Mouse (Mus musculus) limb, embryonic 10.5 days (tissue): Measurements from ENCODE around the gene Phf23. TPM values are rescaled to one million over a fixed set of nuclear protein-coding genes. Genes with fewer than 3 reads are reported as not detected.
A peak's percentile ranks its signal among the peaks of the same experiment; 100 is the strongest.

Experiments
- DNase-seq: peaks from one replicate; pipeline ENCODE4 v3.0.0-alpha.2; 2017; ENCODE audit warnings: low spot score
- H3K27ac ChIP-seq: fragments of 300-500 bp; sonication (generic); 2 replicates; pipeline ENCODE4 v1.5.1; 2016; ENCODE audit warnings: mild to moderate bottlenecking
- H3K27me3 ChIP-seq: fragments of 300-500 bp; sonication (generic); 2 replicates; pipeline ENCODE4 v1.6.1; 2016; ENCODE audit warnings: low read depth, mild to moderate bottlenecking; ENCODE audit not compliant: poor library complexity, severe bottlenecking
- H3K36me3 ChIP-seq: fragments of 300-500 bp; sonication (generic); 2 replicates; pipeline ENCODE4 v1.6.1; 2016; ENCODE audit warnings: mild to moderate bottlenecking, moderate library complexity
- H3K4me1 ChIP-seq: fragments of 300-500 bp; sonication (generic); 2 replicates; pipeline ENCODE4 v1.6.1; 2016
- H3K4me3 ChIP-seq: fragments of 300-500 bp; sonication (generic); 2 replicates; pipeline ENCODE4 v1.5.1; 2016; ENCODE audit warnings: mild to moderate bottlenecking, moderate library complexity
- H3K9me3 ChIP-seq: fragments of 300-500 bp; sonication (generic); replicated peaks from 2 replicates; pipeline ENCODE4 v1.6.1; 2016; ENCODE audit warnings: mild to moderate bottlenecking
- WGBS: fragments of 180-500 bp; shearing (Covaris S2); methylation state at CpG from one replicate; pipeline ENCODE4 v1.1.7; 2016; 5-methylcytosine and 5-hydroxymethylcytosine counted together
- microRNA counts: library from miRNA; unstranded; fragments of <30 nt; microRNA quantifications from one replicate; lab custom pipeline; 2017
- microRNA-seq: library from miRNA; unstranded; fragments of <30 nt; microRNA quantifications from one replicate; pipeline ENCODE4, GENCODE M21; 2017
- polyA plus RNA-seq: library from polyadenylated mRNA; unstranded; fragments of >200 nt; fragmentation: Nextera tagmentation; extraction: Ambion mirVana; gene quantifications from 2 replicates; pipeline ENCODE4 v1.2.1, GENCODE M21; 2016

Gene Phf23
- polyA plus RNA-seq, 1 experiment from 2014 or later = 101 TPM

- Histone ChIP-seq H3K36me3 (peaks cover 93% of the 10 kb centered on the region), H3K27ac (no peak overlapping the region), H3K9me3 (no peaks in the 10 kb centered on the region), H3K27me3 (no peaks in the 10 kb centered on the region), H3K4me3 (no peak overlapping the region), H3K4me1 (0 out of 2 replicates have a peak, but pooled peaks cover 3% of the 10 kb centered on the region)
- WGBS = 94% methylated on average over 10 of the region's 10 CpGs
- no peak for DNase-seq
Observed at GRCm38 (mm10) chr11:70039631-70040030, 44.1 kb downstream of the Phf23 start.

- 0 out of 2 replicates have a peak, but pooled peaks cover 6% of the 10 kb centered on the region for H3K4me1 ChIP-seq
- WGBS = 95% methylated on average over 7 of the region's 7 CpGs
- H3K9me3 ChIP-seq = no peaks in the 10 kb centered on the region
- DNase-seq = no peak
- no peak overlapping the region for H3K4me3 ChIP-seq
- no peak overlapping the region for H3K27ac ChIP-seq
- no peaks in the 10 kb centered on the region for H3K27me3 ChIP-seq
- peaks cover 92% of the 10 kb centered on the region for H3K36me3 ChIP-seq
Observed at GRCm38 (mm10) chr11:70040184-70040583, 44.6 kb downstream of the Phf23 start.

GRCm38 (mm10) chr11:70042309-70043085, 46.9 kb downstream of the Phf23 start:
- Histone ChIP-seq H3K4me3 (no peak overlapping the region), H3K36me3 (peaks cover 83% of the 10 kb centered on the region), H3K27ac (no peak overlapping the region), H3K27me3 (no peaks in the 10 kb centered on the region), H3K4me1 (peaks cover 10% of the 10 kb centered on the region; the same call in 1 of the 2 replicates), H3K9me3 (no peaks in the 10 kb centered on the region)
- DNase-seq = no peak
- 87% methylated on average over 23 of the region's 23 CpGs for WGBS

GRCm38 (mm10) chr11:70043665-70044064, 48.1 kb downstream of the Phf23 start:
- Histone ChIP-seq H3K4me1 (peaks cover 8% of the 10 kb centered on the region; the same call in 1 of the 2 replicates), H3K27me3 (no peaks in the 10 kb centered on the region), H3K4me3 (no peak overlapping the region), H3K9me3 (no peaks in the 10 kb centered on the region), H3K27ac (no peak overlapping the region), H3K36me3 (peaks cover 71% of the 10 kb centered on the region)
- WGBS = 76% methylated on average over 7 of the region's 7 CpGs
- no peak for DNase-seq

GRCm38 (mm10) chr11:70045435-70045834, 49.9 kb downstream of the Phf23 start:
- Histone ChIP-seq H3K36me3 (peaks cover 54% of the 10 kb centered on the region), H3K27ac (no peak overlapping the region), H3K27me3 (no peaks in the 10 kb centered on the region), H3K9me3 (no peaks in the 10 kb centered on the region), H3K4me1 (peaks cover 8% of the 10 kb centered on the region; the same call in 1 of the 2 replicates), H3K4me3 (no peak overlapping the region)
- 37% methylated on average over 9 of the region's 9 CpGs for WGBS
- DNase-seq = no peak

GRCm38 (mm10) chr11:70049366-70049765, 53.8 kb downstream of the Phf23 start:
- Histone ChIP-seq H3K27ac (no peak overlapping the region), H3K9me3 (no peaks in the 10 kb centered on the region), H3K27me3 (peaks cover 8% of the 10 kb centered on the region), H3K36me3 (peaks cover 14% of the 10 kb centered on the region), H3K4me3 (no peak overlapping the region), H3K4me1 (peaks cover 8% of the 10 kb centered on the region; the same call in 1 of the 2 replicates)
- WGBS = 69% methylated on average over 6 of the region's 6 CpGs
- no peak for DNase-seq

MicroRNA genes within 50 kb of the gene (microRNA counts, 519-probe panel; counts per million panel counts)
- microRNA mmu-miR-324-3p (lab: Ali Mortazavi, UCI) = 684 counts per million, percentile 72 among the panel's probes with 10 or more counts
- 684 counts per million, percentile 72 among the panel's probes with 10 or more counts for microRNA mmu-miR-324-5p (lab: Ali Mortazavi, UCI)

Small RNA genes within 50 kb of the gene (microRNA-seq; reads per million reads assigned to microRNA genes)
- gene Gm44349 = not detected
- 2,738 reads per million, percentile 85 among the genes with 10 or more reads in this experiment for gene Mir324

Other genes starting within 250 kb of the Phf23 start
- gene Polr2a, start 237.1 kb upstream of the Phf23 start, polyA plus RNA-seq = 41.8 and 47.0 TPM in 2 replicates
- gene Slc35g3, start 233.8 kb upstream of the Phf23 start, polyA plus RNA-seq = 0.09 and 0.10 TPM in 2 replicates
- 0.25 and 0.59 TPM in 2 replicates for gene Zbtb4, start 229.9 kb upstream of the Phf23 start, polyA plus RNA-seq
- 0.87 and 2.5 TPM in 2 replicates for gene Chrnb1, start 199.8 kb upstream of the Phf23 start, polyA plus RNA-seq
- gene Fgf11, start 193.9 kb upstream of the Phf23 start, polyA plus RNA-seq = 0.40 and 0.55 TPM in 2 replicates
- gene Tmem102, start 190.2 kb upstream of the Phf23 start, polyA plus RNA-seq = 1.4 and 1.5 TPM in 2 replicates
- gene Gm39566, start 180.5 kb upstream of the Phf23 start, polyA plus RNA-seq = not detected in 2 replicates
- not detected in 2 replicates for gene Spem2, start 177.3 kb upstream of the Phf23 start, polyA plus RNA-seq
- not detected in 2 replicates for gene Spem1, start 173.6 kb upstream of the Phf23 start, polyA plus RNA-seq
- 2.2 and 3.5 TPM in 2 replicates for gene Nlgn2, start 158.0 kb upstream of the Phf23 start, polyA plus RNA-seq
- gene Tmem256, start 157.3 kb upstream of the Phf23 start, polyA plus RNA-seq = 269 and 280 TPM in 2 replicates
- gene Plscr3, start 149.4 kb upstream of the Phf23 start, polyA plus RNA-seq = 96.7 and 117 TPM in 2 replicates
- 1.1 TPM in 2 replicates for gene Tnk1, start 137.0 kb upstream of the Phf23 start, polyA plus RNA-seq
- not detected in 2 replicates for gene Tmem95, start 117.8 kb upstream of the Phf23 start, polyA plus RNA-seq
- gene Kctd11, start 114.4 kb upstream of the Phf23 start, polyA plus RNA-seq = 6.1 and 6.4 TPM in 2 replicates
- gene Acap1, start 100.2 kb upstream of the Phf23 start, polyA plus RNA-seq = 0.93 and 1.7 TPM in 2 replicates
- 20.2 and 25.8 TPM in 2 replicates for gene 2810408A11Rik, start 94.8 kb upstream of the Phf23 start, polyA plus RNA-seq
- 12.6 and 13.3 TPM in 2 replicates for gene Neurl4, start 94.7 kb upstream of the Phf23 start, polyA plus RNA-seq
- 77.7 and 91.6 TPM in 2 replicates for gene Gps2, start 81.9 kb upstream of the Phf23 start, polyA plus RNA-seq
- gene Eif5a, start 73.8 kb upstream of the Phf23 start, polyA plus RNA-seq = 3,029 and 3,766 TPM in 2 replicates
- 6.1 TPM in 2 replicates for gene Ybx2, start 60.0 kb upstream of the Phf23 start, polyA plus RNA-seq
- 19.9 and 29.3 TPM in 2 replicates for gene Slc2a4, start 47.6 kb upstream of the Phf23 start, polyA plus RNA-seq
- 28.7 and 35.4 TPM in 2 replicates for gene Cldn7, start 31.0 kb upstream of the Phf23 start, polyA plus RNA-seq
- gene Ctdnep1, start 14.6 kb upstream of the Phf23 start, polyA plus RNA-seq = 22.2 and 24.8 TPM in 2 replicates
- gene Elp5, start 13.3 kb upstream of the Phf23 start, polyA plus RNA-seq = 154 and 176 TPM in 2 replicates
- 280 and 332 TPM in 2 replicates for gene Gabarap, start 4.6 kb upstream of the Phf23 start, polyA plus RNA-seq
- 65.2 and 70.6 TPM in 2 replicates for gene Dvl2, start 4.8 kb downstream of the Phf23 start, polyA plus RNA-seq
- 36.4 and 52.1 TPM in 2 replicates for gene Acadvl, start 19.6 kb downstream of the Phf23 start, polyA plus RNA-seq
- gene Dlg4, start 21.2 kb downstream of the Phf23 start, polyA plus RNA-seq = 8.8 and 12.9 TPM in 2 replicates
- 0.71 and 0.74 TPM in 2 replicates for gene Asgr1, start 58.3 kb downstream of the Phf23 start, polyA plus RNA-seq
- not detected in 2 replicates for gene Asgr2, start 96.9 kb downstream of the Phf23 start, polyA plus RNA-seq
- 0.10 and 0.16 TPM in 2 replicates for gene Mgl2, start 134.6 kb downstream of the Phf23 start, polyA plus RNA-seq
- not detected in 2 replicates for gene Clec10a, start 160.4 kb downstream of the Phf23 start, polyA plus RNA-seq
- 0.84 and 1.6 TPM in 2 replicates for gene Slc16a11, start 217.0 kb downstream of the Phf23 start, polyA plus RNA-seq
- gene Slc16a13, start 225.3 kb downstream of the Phf23 start, polyA plus RNA-seq = 11.6 and 16.3 TPM in 2 replicates
- 5.6 and 7.5 TPM in 2 replicates for gene Bcl6b, start 234.0 kb downstream of the Phf23 start, polyA plus RNA-seq
- 220 and 235 TPM in 2 replicates for gene 0610010K14Rik, start 242.1 kb downstream of the Phf23 start, polyA plus RNA-seq
- 9.7 TPM in 2 replicates for gene Gm21988, start 244.1 kb downstream of the Phf23 start, polyA plus RNA-seq
- 84.7 and 93.5 TPM in 2 replicates for gene Rnasek, start 244.1 kb downstream of the Phf23 start, polyA plus RNA-seq